Mouse (Mus musculus): Measurements from ENCODE around the gene Bmp2.

The Bmp2 gene

GRCm38 (mm10) chr2:133552031-133552841, at the start of gene Bmp2:
Gene Bmp2, plus strand, starts transcription at chr2:133552159.
- DNase-seq (ENCODE audit: low spot score) = peak; percentile 45

- DNase-seq (ENCODE audit: low spot score) = no peak
Observed at GRCm38 (mm10) chr2:133505678-133506077, 46.3 kb upstream of the Bmp2 start.

- no peak for DNase-seq (ENCODE audit: low spot score)
Observed at GRCm38 (mm10) chr2:133507045-133507444, 44.9 kb upstream of the Bmp2 start.

GRCm38 (mm10) chr2:133509141-133509540, 42.8 kb upstream of the Bmp2 start:
- DNase-seq (ENCODE audit: low spot score) = no peak

- no peak for DNase-seq (ENCODE audit: low spot score)
Observed at GRCm38 (mm10) chr2:133511011-133511779, 40.8 kb upstream of the Bmp2 start.

- no peak for DNase-seq (ENCODE audit: low spot score)
Observed at GRCm38 (mm10) chr2:133516331-133517046, 35.5 kb upstream of the Bmp2 start.

GRCm38 (mm10) chr2:133517867-133518266, 34.1 kb upstream of the Bmp2 start:
- DNase-seq (ENCODE audit: low spot score) = no peak

GRCm38 (mm10) chr2:133521193-133521592, 30.8 kb upstream of the Bmp2 start:
- DNase-seq (ENCODE audit: low spot score) = no peak

GRCm38 (mm10) chr2:133522121-133522520, 29.8 kb upstream of the Bmp2 start:
- no peak for DNase-seq (ENCODE audit: low spot score)

GRCm38 (mm10) chr2:133525621-133526181, 26.3 kb upstream of the Bmp2 start:
- DNase-seq (ENCODE audit: low spot score) = no peak

GRCm38 (mm10) chr2:133529396-133529795, 22.6 kb upstream of the Bmp2 start:
- DNase-seq (ENCODE audit: low spot score) = no peak

GRCm38 (mm10) chr2:133533073-133533472, 18.9 kb upstream of the Bmp2 start:
- no peak for DNase-seq (ENCODE audit: low spot score)

- no peak for DNase-seq (ENCODE audit: low spot score)
Observed at GRCm38 (mm10) chr2:133535481-133535880, 16.5 kb upstream of the Bmp2 start.

GRCm38 (mm10) chr2:133536812-133537211, 15.1 kb upstream of the Bmp2 start:
- DNase-seq (ENCODE audit: low spot score) = no peak

GRCm38 (mm10) chr2:133540702-133541101, 11.3 kb upstream of the Bmp2 start:
- no peak for DNase-seq (ENCODE audit: low spot score)

GRCm38 (mm10) chr2:133550238-133550682, 1.7 kb upstream of the Bmp2 start:
- peak; percentile 57 for DNase-seq (ENCODE audit: low spot score)

GRCm38 (mm10) chr2:133552842-133553465, 995 bp downstream of the Bmp2 start:
- peak; percentile 15 for DNase-seq (ENCODE audit: low spot score)

- no peak for DNase-seq (ENCODE audit: low spot score)
Observed at GRCm38 (mm10) chr2:133553911-133554285, 1.9 kb downstream of the Bmp2 start.

GRCm38 (mm10) chr2:133554286-133555021, 2.5 kb downstream of the Bmp2 start:
- DNase-seq (ENCODE audit: low spot score) = peak; percentile 11

GRCm38 (mm10) chr2:133564248-133564886, 12.4 kb downstream of the Bmp2 start:
- no peak for DNase-seq (ENCODE audit: low spot score)
